Mouse (Mus musculus): ENCODE measurements at regions not wholly inside any gene's neighbourhood (a gene's known extent, or its start where the extent isn't known, plus 50 kb on each side); places are given as distances from the start of the nearest gene placed in this dataset.

GRCm38 (mm10) chr10:99391725-99392124 is 128.7 kb downstream of the Dusp6 start:
- WGBS, result 93% methylated on average over 6 of the region's 6 CpGs
- ATAC-seq (ENCODE audit: insufficient read depth, low FRiP score, low TSS enrichment), result no peak

DNA sequence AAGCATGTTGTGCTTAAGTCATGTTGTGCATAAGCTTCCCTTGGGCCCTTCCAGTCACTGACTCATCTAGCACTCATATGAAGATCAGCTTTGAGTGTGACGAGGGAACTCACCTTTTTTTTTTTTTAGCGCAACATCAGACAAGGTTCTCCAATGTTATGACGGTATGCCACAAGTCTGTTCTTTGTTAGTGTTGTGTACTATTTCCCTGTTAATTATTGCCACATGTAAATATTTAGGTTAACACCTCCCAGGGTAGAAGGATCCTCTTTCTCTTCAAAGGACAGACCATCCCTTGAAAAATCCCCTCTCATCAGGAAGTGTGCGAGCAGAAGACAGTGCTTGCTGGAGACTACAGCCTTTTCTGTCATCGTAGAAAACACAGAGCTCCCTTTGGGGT is 129.9 kb downstream of the Dusp6 start:
- Histone ChIP-seq H3K4me3 (ENCODE audit: low read depth, low read length) (no peak overlapping the region), H3K9me3 (ENCODE audit: control insufficient read depth, low read length) (no peaks in the 10 kb centered on the region), H3K4me1 (ENCODE audit: control insufficient read depth, insufficient read depth, low read length) (no peaks in the 10 kb centered on the region), H3K27ac (ENCODE audit: low read depth, low read length) (no peak overlapping the region), H3K27me3 (ENCODE audit: control insufficient read depth, insufficient read depth, low read length) (no peaks in the 10 kb centered on the region), H3K4me2 (ENCODE audit: low read depth) (no peak overlapping the region), H3K36me3 (ENCODE audit: control insufficient read depth, insufficient read depth, low read length) (no peaks in the 10 kb centered on the region), H3K9ac (ENCODE audit: low read length) (no peak overlapping the region)
- no peak for ATAC-seq (ENCODE audit: insufficient read depth, low FRiP score, low TSS enrichment)
- DNase-seq (ENCODE audit: low spot score), result no peak
- 81% methylated on average over 5 of the region's 5 CpGs for WGBS

More at GRCm38 (mm10) chr10:99391725-99392124, 128.7 kb downstream of the Dusp6 start:
- no peak overlapping the region for H3K4me3 ChIP-seq (ENCODE audit: low read depth, low read length)
- H3K27ac ChIP-seq (ENCODE audit: low read depth, low read length), result no peak overlapping the region
- no peaks in the 10 kb centered on the region for H3K4me1 ChIP-seq (ENCODE audit: control insufficient read depth, insufficient read depth, low read length)
- DNase-seq (ENCODE audit: low spot score), result no peak
- no peak overlapping the region for H3K9ac ChIP-seq (ENCODE audit: low read length)
- H3K27me3 ChIP-seq (ENCODE audit: control insufficient read depth, insufficient read depth, low read length), result no peaks in the 10 kb centered on the region
- no peaks in the 10 kb centered on the region for H3K9me3 ChIP-seq (ENCODE audit: control insufficient read depth, low read length)
- H3K36me3 ChIP-seq (ENCODE audit: control insufficient read depth, insufficient read depth, low read length), result no peaks in the 10 kb centered on the region
- H3K4me2 ChIP-seq (ENCODE audit: low read depth), result no peak overlapping the region

- DNase-seq (ENCODE audit: low spot score) (no peak), ATAC-seq (ENCODE audit: insufficient read depth, low FRiP score, low TSS enrichment) (no peak)
- 52% methylated on average over 8 of the region's 8 CpGs for WGBS
Observed at GRCm38 (mm10) chr10:99393523-99393922, 130.5 kb downstream of the Dusp6 start.

DNA sequence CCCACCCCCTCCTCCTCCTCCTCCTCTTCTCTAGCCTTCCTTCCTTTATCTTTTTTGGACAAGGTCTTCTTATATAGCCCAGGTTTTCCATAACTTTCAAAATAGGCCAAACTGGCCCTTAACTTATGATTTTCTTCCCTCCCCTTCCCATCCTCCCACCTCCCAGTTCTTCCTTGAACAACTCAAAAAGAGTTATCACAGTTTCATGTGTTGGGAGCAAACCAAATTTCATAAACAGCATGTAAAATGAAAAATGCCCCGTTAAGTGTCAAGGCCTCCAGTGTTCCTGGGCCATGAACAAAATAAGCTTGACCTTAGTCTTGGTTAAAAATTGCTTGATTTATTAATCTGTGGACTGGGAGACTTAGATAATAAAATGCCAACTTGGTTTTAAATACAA is 132.4 kb downstream of the Dusp6 start:
- Histone ChIP-seq H3K9ac (ENCODE audit: low read length) (no peak overlapping the region), H3K4me1 (ENCODE audit: control insufficient read depth, insufficient read depth, low read length) (no peaks in the 10 kb centered on the region), H3K36me3 (ENCODE audit: control insufficient read depth, insufficient read depth, low read length) (no peaks in the 10 kb centered on the region), H3K4me3 (ENCODE audit: low read depth, low read length) (no peak overlapping the region), H3K27ac (ENCODE audit: low read depth, low read length) (no peak overlapping the region), H3K4me2 (ENCODE audit: low read depth) (no peak overlapping the region), H3K9me3 (ENCODE audit: control insufficient read depth, low read length) (no peaks in the 10 kb centered on the region), H3K27me3 (ENCODE audit: control insufficient read depth, insufficient read depth, low read length) (no peaks in the 10 kb centered on the region)
- 80% methylated on average over 1 of the region's 1 CpGs for WGBS
- DNase-seq (ENCODE audit: low spot score) (no peak), ATAC-seq (ENCODE audit: insufficient read depth, low FRiP score, low TSS enrichment) (no peak)

More at GRCm38 (mm10) chr10:99393523-99393922, 130.5 kb downstream of the Dusp6 start:
- no peaks in the 10 kb centered on the region for H3K4me1 ChIP-seq (ENCODE audit: control insufficient read depth, insufficient read depth, low read length)
- H3K9ac ChIP-seq (ENCODE audit: low read length), result no peak overlapping the region
- no peak overlapping the region for H3K4me3 ChIP-seq (ENCODE audit: low read depth, low read length)
- no peak overlapping the region for H3K4me2 ChIP-seq (ENCODE audit: low read depth)
- no peak overlapping the region for H3K27ac ChIP-seq (ENCODE audit: low read depth, low read length)
- H3K36me3 ChIP-seq (ENCODE audit: control insufficient read depth, insufficient read depth, low read length), result no peaks in the 10 kb centered on the region
- no peaks in the 10 kb centered on the region for H3K27me3 ChIP-seq (ENCODE audit: control insufficient read depth, insufficient read depth, low read length)
- H3K9me3 ChIP-seq (ENCODE audit: control insufficient read depth, low read length), result no peaks in the 10 kb centered on the region

DNA sequence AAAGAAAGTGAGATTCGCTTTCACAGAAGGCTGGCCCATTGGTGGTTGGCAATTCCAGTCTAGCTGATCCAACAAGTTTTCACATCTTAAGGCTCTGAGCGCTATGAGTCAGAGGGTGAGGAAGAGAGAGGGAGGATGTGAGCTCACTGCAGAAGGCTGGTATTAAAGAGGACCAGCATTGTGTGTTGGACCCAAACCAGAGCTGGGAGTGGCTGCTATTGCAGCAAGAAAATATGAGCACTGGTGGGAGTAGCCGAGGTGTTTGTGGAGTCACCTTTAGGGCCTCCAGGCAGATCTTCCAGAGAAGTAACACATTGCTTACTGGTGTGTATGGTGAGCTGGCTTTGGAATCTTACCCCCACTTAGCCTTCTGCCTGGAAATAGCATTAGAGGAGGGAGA is 133.6 kb downstream of the Dusp6 start:
- WGBS, result 86% methylated on average over 3 of the region's 3 CpGs
- no peak overlapping the region for H3K4me2 ChIP-seq (ENCODE audit: low read depth)
- H3K27ac ChIP-seq (ENCODE audit: low read depth, low read length), result no peak overlapping the region
- no peaks in the 10 kb centered on the region for H3K9me3 ChIP-seq (ENCODE audit: control insufficient read depth, low read length)
- no peaks in the 10 kb centered on the region for H3K27me3 ChIP-seq (ENCODE audit: control insufficient read depth, insufficient read depth, low read length)
- no peak for DNase-seq (ENCODE audit: low spot score)
- ATAC-seq (ENCODE audit: insufficient read depth, low FRiP score, low TSS enrichment), result no peak
- no peak overlapping the region for H3K4me3 ChIP-seq (ENCODE audit: low read depth, low read length)
- H3K9ac ChIP-seq (ENCODE audit: low read length), result no peak overlapping the region
- no peaks in the 10 kb centered on the region for H3K36me3 ChIP-seq (ENCODE audit: control insufficient read depth, insufficient read depth, low read length)
- no peaks in the 10 kb centered on the region for H3K4me1 ChIP-seq (ENCODE audit: control insufficient read depth, insufficient read depth, low read length)

DNA sequence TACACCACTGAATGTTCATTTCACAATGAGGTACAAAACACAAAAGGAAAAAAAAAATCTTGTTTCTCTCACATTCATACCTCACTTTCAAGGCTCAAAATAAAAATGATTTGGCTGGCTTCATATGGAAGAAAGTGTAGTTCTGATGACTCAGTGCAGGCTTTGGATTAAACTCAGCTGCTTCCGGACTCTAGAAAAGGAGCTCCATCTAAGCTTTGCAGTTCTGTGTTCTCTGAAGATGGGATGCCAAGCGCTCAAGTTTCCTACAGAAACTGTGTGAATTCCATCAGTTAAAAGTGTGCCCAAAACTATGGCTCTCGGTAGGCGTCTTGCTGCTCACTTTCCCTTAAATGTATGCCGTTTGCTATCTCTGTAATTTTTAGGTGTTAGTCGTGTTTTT is 137.0 kb downstream of the Dusp6 start:
- Histone ChIP-seq H3K9me3 (ENCODE audit: control insufficient read depth, low read length) (no peaks in the 10 kb centered on the region), H3K9ac (ENCODE audit: low read length) (no peak overlapping the region), H3K36me3 (ENCODE audit: control insufficient read depth, insufficient read depth, low read length) (no peaks in the 10 kb centered on the region), H3K27me3 (ENCODE audit: control insufficient read depth, insufficient read depth, low read length) (no peaks in the 10 kb centered on the region), H3K27ac (ENCODE audit: low read depth, low read length) (no peak overlapping the region), H3K4me2 (ENCODE audit: low read depth) (no peak overlapping the region), H3K4me3 (ENCODE audit: low read depth, low read length) (no peak overlapping the region), H3K4me1 (ENCODE audit: control insufficient read depth, insufficient read depth, low read length) (no peaks in the 10 kb centered on the region)
- no peak for ATAC-seq (ENCODE audit: insufficient read depth, low FRiP score, low TSS enrichment)
- 91% methylated on average over 6 of the region's 6 CpGs for WGBS
- no peak for DNase-seq (ENCODE audit: low spot score)

DNA sequence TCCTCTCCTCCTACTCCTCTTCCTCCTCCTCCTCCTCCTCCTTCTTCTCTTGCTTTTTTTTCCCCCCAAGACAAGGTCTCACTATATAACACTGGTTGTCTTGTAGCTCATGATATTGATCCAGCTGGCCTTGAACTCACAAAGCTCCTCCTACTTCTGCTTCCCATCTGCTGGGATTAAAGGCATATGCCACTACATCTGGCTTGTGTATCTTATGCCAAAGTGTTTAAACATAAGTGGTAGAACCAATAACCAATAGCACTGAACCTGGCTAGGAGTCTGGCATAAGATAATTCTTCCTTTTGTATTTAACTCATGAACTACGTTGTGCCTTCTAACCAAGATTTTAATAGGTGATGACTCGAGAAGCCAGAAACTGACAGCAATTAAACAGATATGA is 143.7 kb downstream of the Dusp6 start:
- no peak for DNase-seq (ENCODE audit: low spot score)
- no peak for ATAC-seq (ENCODE audit: insufficient read depth, low FRiP score, low TSS enrichment)

GRCm38 (mm10) chr10:99408786-99409185 is 145.8 kb downstream of the Dusp6 start:
- WGBS, result 87% methylated on average over 2 of the region's 2 CpGs
- no peak for DNase-seq (ENCODE audit: low spot score)

More for the DNA sequence above, 143.7 kb downstream of the Dusp6 start:
- Histone ChIP-seq H3K36me3 (ENCODE audit: control insufficient read depth, insufficient read depth, low read length) (no peaks in the 10 kb centered on the region), H3K27ac (ENCODE audit: low read depth, low read length) (no peak overlapping the region), H3K4me2 (ENCODE audit: low read depth) (no peak overlapping the region), H3K4me1 (ENCODE audit: control insufficient read depth, insufficient read depth, low read length) (no peaks in the 10 kb centered on the region), H3K9me3 (ENCODE audit: control insufficient read depth, low read length) (no peaks in the 10 kb centered on the region), H3K4me3 (ENCODE audit: low read depth, low read length) (no peak overlapping the region), H3K27me3 (ENCODE audit: control insufficient read depth, insufficient read depth, low read length) (no peaks in the 10 kb centered on the region), H3K9ac (ENCODE audit: low read length) (no peak overlapping the region)
- 93% methylated on average over 2 of the region's 2 CpGs for WGBS

GRCm38 (mm10) chr10:99409744-99410143 is 146.7 kb downstream of the Dusp6 start:
- Histone ChIP-seq H3K27me3 (ENCODE audit: control insufficient read depth, insufficient read depth, low read length) (no peaks in the 10 kb centered on the region), H3K4me2 (ENCODE audit: low read depth) (no peak overlapping the region), H3K4me1 (ENCODE audit: control insufficient read depth, insufficient read depth, low read length) (no peaks in the 10 kb centered on the region), H3K36me3 (ENCODE audit: control insufficient read depth, insufficient read depth, low read length) (no peaks in the 10 kb centered on the region), H3K9ac (ENCODE audit: low read length) (no peak overlapping the region), H3K27ac (ENCODE audit: low read depth, low read length) (no peak overlapping the region), H3K9me3 (ENCODE audit: control insufficient read depth, low read length) (no peaks in the 10 kb centered on the region), H3K4me3 (ENCODE audit: low read depth, low read length) (no peak overlapping the region)
- ATAC-seq (ENCODE audit: insufficient read depth, low FRiP score, low TSS enrichment), result no peak
- no peak for DNase-seq (ENCODE audit: low spot score)
- 89% methylated on average over 11 of the region's 11 CpGs for WGBS

More at GRCm38 (mm10) chr10:99408786-99409185, 145.8 kb downstream of the Dusp6 start:
- H3K27me3 ChIP-seq (ENCODE audit: control insufficient read depth, insufficient read depth, low read length), result no peaks in the 10 kb centered on the region
- no peak overlapping the region for H3K4me3 ChIP-seq (ENCODE audit: low read depth, low read length)
- H3K9me3 ChIP-seq (ENCODE audit: control insufficient read depth, low read length), result no peaks in the 10 kb centered on the region
- H3K4me1 ChIP-seq (ENCODE audit: control insufficient read depth, insufficient read depth, low read length), result no peaks in the 10 kb centered on the region
- no peak for ATAC-seq (ENCODE audit: insufficient read depth, low FRiP score, low TSS enrichment)
- no peak overlapping the region for H3K27ac ChIP-seq (ENCODE audit: low read depth, low read length)
- no peak overlapping the region for H3K4me2 ChIP-seq (ENCODE audit: low read depth)
- H3K36me3 ChIP-seq (ENCODE audit: control insufficient read depth, insufficient read depth, low read length), result no peaks in the 10 kb centered on the region
- H3K9ac ChIP-seq (ENCODE audit: low read length), result no peak overlapping the region
